Mouse (Mus musculus) bone marrow macrophage, adult 2 months (primary cell): ENCODE data around the gene Sirpa.

Source experiments
- CTCF ChIP-seq: IDR thresholded peaks from 2 replicates; pipeline ENCODE4 v1.5.1; 2012; ENCODE audit warnings: low read depth, mild to moderate bottlenecking, low read length, moderate library complexity
- POLR2A ChIP-seq: IDR thresholded peaks from 2 replicates; pipeline ENCODE4 v1.6.1; 2012; ENCODE audit warnings: mild to moderate bottlenecking, low read depth, low read length, borderline replicate concordance

- TF ChIP-seq POLR2A, result no peak
- no peak for TF ChIP-seq CTCF
Observed at GRCm38 (mm10) chr2:129597581-129597980, 4.9 kb downstream of the Sirpa start.
